Mouse (Mus musculus) forebrain, postnatal 0 days (tissue): Measurements from ENCODE around the gene Gatd1. TPM values are rescaled to one million over a fixed set of nuclear protein-coding genes. Genes with fewer than 3 reads are reported as not detected.

Source experiments
- ATAC-seq: fragments of 200-750 bp; cut with Nextera tagmentation; 2 replicates; pipeline ENCODE4 v1.8.0; 2017; ENCODE audit warnings: mild to moderate bottlenecking, moderate library complexity
- DNase-seq: peaks from one replicate; pipeline ENCODE4 v3.0.0-alpha.2; 2015
- H3K27ac ChIP-seq: fragments of 300-500 bp; sonication (generic); 2 replicates; pipeline ENCODE4 v1.5.1; 2014; ENCODE audit warnings: low read depth, mild to moderate bottlenecking, antibody characterized with exemption, low read length, moderate library complexity, mixed read lengths
- H3K27me3 ChIP-seq: fragments of 300-500 bp; sonication (generic); 2 replicates; pipeline ENCODE4 v1.6.1; 2014; ENCODE audit warnings: mild to moderate bottlenecking, low read length, mixed read lengths; ENCODE audit not compliant: insufficient read depth
- H3K36me3 ChIP-seq: fragments of 300-500 bp; sonication (generic); 2 replicates; pipeline ENCODE4 v1.6.1; 2014; ENCODE audit warnings: mild to moderate bottlenecking, moderate library complexity; ENCODE audit not compliant: insufficient read depth
- H3K4me1 ChIP-seq: fragments of 300-500 bp; sonication (generic); 2 replicates; pipeline ENCODE4 v1.6.1; 2014; ENCODE audit warnings: antibody characterized with exemption; ENCODE audit not compliant: insufficient read depth
- H3K4me2 ChIP-seq: fragments of 300-500 bp; sonication (generic); 2 replicates; pipeline ENCODE4 v1.6.1; 2014; ENCODE audit warnings: low read depth, mild to moderate bottlenecking, moderate library complexity
- H3K4me3 ChIP-seq: fragments of 300-500 bp; sonication (generic); 2 replicates; pipeline ENCODE4 v1.5.1; 2014; ENCODE audit warnings: low read depth, low read length, mixed read lengths
- H3K9ac ChIP-seq: fragments of 300-500 bp; sonication (generic); 2 replicates; pipeline ENCODE4 v1.6.1; 2014; ENCODE audit warnings: mild to moderate bottlenecking
- H3K9me3 ChIP-seq: fragments of 300-500 bp; sonication (generic); 2 replicates; pipeline ENCODE4 v1.6.1; 2016; ENCODE audit warnings: low read length
- CTCF ChIP-seq: sonication (generic); IDR thresholded peaks from 2 replicates; pipeline ENCODE4 v1.5.1; 2016; ENCODE audit warnings: antibody characterized with exemption, control low read depth, low read depth
- WGBS: fragments of 180-500 bp; shearing (Covaris S2); extraction: QIAGEN DNeasy Blood & Tissue Kit; methylation state at CpG from one replicate; pipeline ENCODE4 v1.1.7; 2014; 5-methylcytosine and 5-hydroxymethylcytosine counted together
- polyA plus RNA-seq: library from polyadenylated mRNA; unstranded; fragments of >200 nt; fragmentation: Nextera tagmentation; extraction: Ambion mirVana; gene quantifications from 2 replicates; pipeline ENCODE4 v1.2.1, GENCODE M21; 2015
- total RNA-seq: library from RNA; depleted of rRNA; stranded (reverse); fragments of >200 nt; gene quantifications from 2 replicates; pipeline ENCODE4 v1.2.3, GENCODE M21; 2014; rRNA removed

The Gatd1 gene
- 58.9 and 65.0 TPM in 2 replicates for total RNA-seq
- polyA plus RNA-seq: 50.5 and 56.0 TPM in 2 replicates

DNA sequence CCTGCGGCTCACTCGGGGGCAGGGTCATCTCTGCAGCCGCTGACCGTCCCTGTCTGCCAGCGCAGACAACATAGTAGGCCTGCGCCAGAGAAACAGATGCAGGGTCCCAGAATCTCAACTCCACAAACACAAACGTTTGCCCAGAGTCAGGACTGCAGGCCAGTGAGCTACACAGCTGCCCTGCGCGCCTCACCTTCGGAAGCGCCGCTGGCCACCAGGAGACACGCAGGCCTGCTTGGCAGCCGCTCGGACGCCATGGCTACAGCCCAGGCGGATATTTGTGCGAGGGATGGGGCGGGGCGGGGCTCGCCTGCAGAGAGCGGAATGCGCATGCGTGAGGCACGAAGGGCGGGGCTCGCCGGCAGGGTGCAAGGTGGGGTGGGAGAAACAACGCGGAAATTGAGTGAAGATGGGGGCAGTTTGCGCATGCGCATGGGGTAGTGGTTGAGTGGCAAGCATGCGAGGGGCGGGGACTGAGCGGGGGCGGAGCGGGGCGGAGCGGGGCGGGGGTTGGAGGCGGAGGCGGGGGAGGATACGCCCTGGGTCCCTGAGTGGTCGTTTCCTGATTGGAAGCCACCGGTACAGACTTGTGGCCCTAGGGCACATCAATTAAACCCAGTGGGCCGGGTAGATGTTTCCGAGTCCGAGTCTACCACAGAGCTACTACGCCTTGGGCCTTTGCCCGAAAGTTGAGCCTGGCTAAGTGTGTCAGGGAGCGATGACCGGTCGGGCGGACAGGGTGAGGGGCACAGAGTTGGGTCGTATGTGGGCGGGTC lies at the start of gene Gatd1:
Gene Gatd1, minus strand, starts transcription at position 328 of the 776 bp plus-strand sequence.
- Histone ChIP-seq H3K9me3 (no peaks in the 10 kb centered on the region), H3K36me3 (peaks cover 9% of the 10 kb centered on the region), H3K9ac (peak within 1 kb of the TSS; percentile 91), H3K27ac (peak within 1 kb of the TSS; percentile 82), H3K4me2 (peak within 1 kb of the TSS; percentile 87), H3K4me1 (peaks cover 12% of the 10 kb centered on the region; the same call in 1 of the 2 replicates), H3K4me3 (peak within 1 kb of the TSS; percentile 71), H3K27me3 (no peaks in the 10 kb centered on the region)
- WGBS: under 1% methylated on average over 50 of the region's 56 CpGs
- peak; percentile 41 for TF ChIP-seq CTCF
- DNase-seq (peak; percentile 100), ATAC-seq (peak; percentile 92)

- H3K4me3 ChIP-seq: peak overlapping the region; percentile 34; the same call in 1 of the 2 replicates
- DNase-seq (no peak), ATAC-seq (no peak)
- H3K27ac ChIP-seq: no peak overlapping the region
- peak overlapping the region; percentile 68 for H3K4me2 ChIP-seq
- H3K9ac ChIP-seq: peak overlapping the region; percentile 45; the same call in 1 of the 2 replicates
- TF ChIP-seq CTCF: no peak
- H3K27me3 ChIP-seq: peaks cover 48% of the 10 kb centered on the region
- 21% methylated on average over 5 of the region's 5 CpGs for WGBS
- H3K9me3 ChIP-seq: no peaks in the 10 kb centered on the region
- H3K36me3 ChIP-seq: peaks cover 16% of the 10 kb centered on the region
- peaks cover 6% of the 10 kb centered on the region; the same call in 1 of the 2 replicates for H3K4me1 ChIP-seq
Observed at GRCm38 (mm10) chr7:141462333-141462821, 48.4 kb upstream of the Gatd1 start.

GRCm38 (mm10) chr7:141461521-141462332 lies 47.8 kb upstream of the Gatd1 start:
- H3K36me3 ChIP-seq: peaks cover 16% of the 10 kb centered on the region
- WGBS: 3% methylated on average over 57 of the region's 59 CpGs
- H3K27ac ChIP-seq: no peak overlapping the region
- peak overlapping the region; percentile 34 for H3K4me3 ChIP-seq
- DNase-seq: no peak
- peaks cover 48% of the 10 kb centered on the region for H3K27me3 ChIP-seq
- peaks cover under 1% of the 10 kb centered on the region; the same call in 1 of the 2 replicates for H3K4me1 ChIP-seq
- TF ChIP-seq CTCF: no peak; the same call in 1 of the 2 replicates
- no peaks in the 10 kb centered on the region for H3K9me3 ChIP-seq
- ATAC-seq: no peak
- H3K9ac ChIP-seq: peak overlapping the region; percentile 45
- H3K4me2 ChIP-seq: peak overlapping the region; percentile 68

DNA sequence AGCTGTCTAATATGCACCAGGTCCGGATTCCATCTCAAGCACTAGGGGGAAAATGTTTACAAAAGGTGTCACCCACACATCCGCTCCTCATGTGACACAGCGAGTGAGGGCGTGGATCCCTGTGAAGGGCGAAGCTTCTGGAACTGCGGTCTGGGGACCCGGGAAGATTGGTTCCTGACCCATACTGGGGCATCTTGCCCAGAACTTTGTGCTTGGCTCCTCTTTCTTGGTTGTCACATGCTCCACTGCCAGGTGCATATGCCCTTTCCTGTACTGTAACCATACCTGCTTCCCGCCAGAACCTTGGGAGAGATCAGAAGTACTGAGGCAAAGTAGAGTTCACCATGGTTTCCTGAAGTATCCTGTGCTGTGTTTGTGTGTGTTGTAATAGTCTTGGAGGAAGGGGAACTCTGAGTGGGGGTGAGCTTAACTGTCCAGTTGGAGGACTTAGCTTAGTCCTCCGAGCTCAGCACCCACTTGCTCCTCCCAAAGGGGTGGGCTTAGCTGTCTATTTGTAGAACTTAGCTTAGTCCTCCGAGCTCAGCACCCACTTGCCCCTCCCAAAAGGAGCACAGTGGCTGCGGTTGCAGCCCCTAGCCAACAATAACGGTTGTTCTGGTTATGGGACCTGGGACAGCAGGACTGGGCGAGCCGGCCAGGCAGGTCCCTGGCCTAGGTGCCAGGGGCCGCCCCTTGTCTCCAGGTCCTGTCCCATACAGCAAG lies 46.6 kb upstream of the Gatd1 start, which contains the start of gene Cracr2b:
Gene Cracr2b, plus strand, starts transcription at position 704 of the 723 bp plus-strand sequence.
- peaks cover 16% of the 10 kb centered on the region for H3K36me3 ChIP-seq
- WGBS: 74% methylated on average over 15 of the region's 15 CpGs
- peak within 1 kb of the TSS; percentile 68 for H3K4me2 ChIP-seq
- H3K4me1 ChIP-seq: peaks cover 9% of the 10 kb centered on the region
- H3K27ac ChIP-seq: no peak within 1 kb of the TSS
- TF ChIP-seq CTCF: no peak
- peaks cover 41% of the 10 kb centered on the region for H3K27me3 ChIP-seq
- H3K4me3 ChIP-seq: peak within 1 kb of the TSS; percentile 34
- peak within 1 kb of the TSS; percentile 45 for H3K9ac ChIP-seq
- H3K9me3 ChIP-seq: no peaks in the 10 kb centered on the region
- ATAC-seq (no peak), DNase-seq (no peak)

DNA sequence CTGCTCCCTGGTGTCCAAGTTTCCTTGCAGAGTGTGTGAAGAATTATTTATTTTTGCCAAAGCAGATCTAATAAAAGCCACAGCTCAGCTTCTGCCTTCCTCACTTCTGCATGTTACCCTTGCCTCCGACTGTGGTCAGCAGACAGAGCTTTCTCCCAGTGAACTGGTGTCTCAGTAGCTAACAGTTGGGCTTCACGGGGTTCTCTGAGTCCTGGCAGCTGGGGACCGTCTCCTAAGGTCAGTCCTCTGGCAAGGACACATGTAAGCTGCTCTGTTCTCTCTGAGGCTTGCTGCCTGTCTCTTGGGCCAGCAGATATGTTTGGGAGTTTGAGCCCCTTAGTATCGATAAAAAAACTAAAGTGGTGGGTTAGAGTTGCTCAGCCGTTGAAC lies 46.1 kb upstream of the Gatd1 start:
- no peak overlapping the region for H3K27ac ChIP-seq
- DNase-seq (no peak), ATAC-seq (no peak)
- peaks cover 16% of the 10 kb centered on the region for H3K36me3 ChIP-seq
- H3K4me1 ChIP-seq: peaks cover 9% of the 10 kb centered on the region
- H3K4me3 ChIP-seq: no peak overlapping the region
- peaks cover 36% of the 10 kb centered on the region for H3K27me3 ChIP-seq
- no peaks in the 10 kb centered on the region for H3K9me3 ChIP-seq
- H3K4me2 ChIP-seq: no peak overlapping the region
- WGBS: 77% methylated on average over 5 of the region's 5 CpGs
- no peak for TF ChIP-seq CTCF
- no peak overlapping the region for H3K9ac ChIP-seq

DNA sequence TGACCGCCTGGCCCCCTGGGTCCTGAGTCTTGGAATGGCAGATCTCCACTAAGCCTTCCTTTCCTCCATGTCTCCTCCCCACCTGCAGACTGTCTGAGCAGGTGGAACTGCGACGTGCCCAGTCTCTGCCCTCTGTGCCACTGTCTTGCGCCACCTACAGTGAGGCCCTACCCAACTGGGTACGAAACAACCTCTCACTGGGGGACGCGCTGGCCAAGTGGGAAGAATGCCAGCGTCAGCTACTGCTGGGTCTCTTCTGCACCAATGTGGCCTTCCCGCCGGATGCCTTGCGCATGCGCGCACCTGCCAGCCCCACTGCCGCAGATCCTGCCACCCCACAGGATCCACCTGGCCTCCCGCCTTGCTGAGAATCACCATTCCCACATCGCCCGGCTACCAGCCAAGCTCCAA lies 45.4 kb upstream of the Gatd1 start:
- Histone ChIP-seq H3K9me3 (no peaks in the 10 kb centered on the region), H3K27ac (no peak overlapping the region), H3K4me3 (no peak overlapping the region), H3K4me2 (no peak overlapping the region), H3K4me1 (peaks cover 9% of the 10 kb centered on the region), H3K27me3 (peaks cover 30% of the 10 kb centered on the region), H3K36me3 (peaks cover 16% of the 10 kb centered on the region), H3K9ac (no peak overlapping the region)
- no peak for ATAC-seq
- DNase-seq: no peak
- no peak for TF ChIP-seq CTCF
- WGBS: 90% methylated on average over 17 of the region's 17 CpGs
